Mouse (Mus musculus) adrenal gland, adult 2 months (tissue): ENCODE measurements around the gene Chst11. TPM values are rescaled to one million over a fixed set of nuclear protein-coding genes. Genes with fewer than 3 reads are reported as not detected.
A peak's percentile ranks its signal among the peaks of the same experiment; 100 is the strongest.

Source experiments
- DNase-seq: peaks from one replicate; pipeline ENCODE4 v3.0.0; 2021
- polyA plus RNA-seq: library from polyadenylated mRNA; depleted of rRNA; stranded (reverse); fragments of >200 nt; gene quantifications from 2 replicates; pipeline ENCODE4 v1.2.3, GENCODE M21; 2012
- total RNA-seq, 2 experiments: library from RNA; stranded (reverse); gene quantifications; 2 replicates each; pipeline ENCODE4 v1.2.3; 2021

Chst11 gene
- total and polyA plus RNA-seq, 3 experiments = 35.2 to 70.3 (median 40.3) TPM

DNA sequence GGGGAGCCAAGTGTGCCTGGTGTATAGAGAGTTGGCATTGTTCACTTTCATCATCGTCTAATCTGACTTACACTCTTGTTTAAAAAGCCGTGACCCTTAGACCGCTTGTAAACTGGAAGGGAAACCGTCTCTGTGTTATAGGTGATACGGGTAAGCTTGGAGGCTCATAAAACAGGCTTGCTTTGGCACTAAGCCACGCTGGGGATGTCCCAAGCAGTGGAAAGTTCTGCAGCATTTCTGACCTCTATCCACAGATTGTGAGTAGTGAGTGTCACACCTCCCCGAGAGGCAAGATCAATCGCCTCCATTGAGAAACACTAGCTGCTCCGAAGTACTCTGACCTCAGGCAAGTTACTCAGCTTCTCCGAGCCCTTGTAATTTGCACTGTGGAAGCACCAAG is 47.3 kb downstream of the Chst11 start:
- peak; percentile 68 for DNase-seq

DNA sequence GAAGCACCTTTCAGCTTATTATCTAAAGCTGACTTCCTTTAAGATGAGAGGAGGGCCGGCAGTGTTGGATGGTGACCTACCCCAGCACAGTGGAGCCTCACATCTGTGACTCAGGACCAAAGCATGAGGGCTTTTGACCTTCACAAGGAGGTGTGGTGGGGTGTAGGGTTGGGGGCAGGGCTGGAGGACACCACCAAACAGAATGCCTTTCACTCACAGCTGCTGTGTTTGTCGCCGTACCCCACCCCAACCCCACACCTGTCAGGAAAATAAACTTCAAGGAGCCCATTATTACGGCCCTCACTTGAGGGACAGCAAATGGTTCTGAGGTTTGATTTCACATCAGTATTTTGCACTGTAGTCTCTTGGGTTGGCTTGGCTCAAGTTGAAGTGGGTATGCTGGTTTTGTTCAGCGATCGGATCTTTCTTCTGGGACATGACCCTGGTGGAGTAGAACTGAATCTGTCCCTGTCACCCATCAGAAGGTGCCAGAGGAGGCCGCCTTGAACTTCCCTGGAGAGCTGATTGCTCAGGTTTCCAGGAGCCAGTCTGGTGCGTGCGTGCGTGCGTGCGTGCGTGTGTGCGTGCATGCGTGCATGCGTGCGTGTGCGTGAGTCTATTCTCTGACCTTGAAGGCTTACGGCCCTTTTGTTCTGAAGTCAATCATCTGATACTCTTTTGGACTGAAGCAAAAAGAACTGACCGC is 51.2 kb downstream of the Chst11 start:
- peak; percentile 80 for DNase-seq

DNA sequence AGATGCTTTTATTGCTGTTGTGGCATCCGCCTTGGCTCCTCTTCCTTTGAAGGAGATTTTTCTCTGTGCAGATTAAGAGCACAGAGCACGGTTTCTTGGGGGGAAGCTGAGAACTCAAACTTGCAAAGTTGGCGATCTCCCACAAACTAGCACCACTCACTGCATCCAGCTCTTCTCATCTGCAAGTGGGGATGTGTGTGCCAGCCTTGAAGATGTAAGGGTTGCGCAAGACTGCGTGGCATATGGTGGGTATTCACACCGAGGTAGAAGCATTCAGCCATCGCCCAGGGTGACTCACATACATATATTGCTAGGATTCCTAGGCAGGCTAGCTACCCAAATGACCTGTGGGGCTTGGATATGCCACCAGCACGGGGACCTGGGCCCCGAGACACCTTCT is 52.9 kb downstream of the Chst11 start:
- no peak for DNase-seq

DNA sequence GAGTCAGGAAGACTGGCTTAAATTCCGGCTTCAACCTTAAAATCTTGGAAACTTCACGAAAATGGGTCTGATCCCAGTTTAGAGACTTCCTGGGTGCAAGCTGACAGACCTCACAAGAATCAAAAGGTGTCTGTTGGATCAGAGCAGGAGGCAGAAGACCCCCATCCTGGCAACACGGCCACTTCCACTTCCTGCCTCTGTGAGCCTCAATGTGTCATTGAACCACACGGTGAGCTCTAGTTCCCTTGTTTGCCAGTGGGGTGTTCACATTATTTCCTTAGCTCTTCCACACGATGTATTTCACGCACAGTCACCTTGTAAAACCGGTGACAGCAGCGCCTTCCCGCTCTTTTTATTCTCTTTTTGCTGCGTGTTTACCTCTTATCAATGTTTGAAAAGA is 54.1 kb downstream of the Chst11 start:
- no peak for DNase-seq

DNA sequence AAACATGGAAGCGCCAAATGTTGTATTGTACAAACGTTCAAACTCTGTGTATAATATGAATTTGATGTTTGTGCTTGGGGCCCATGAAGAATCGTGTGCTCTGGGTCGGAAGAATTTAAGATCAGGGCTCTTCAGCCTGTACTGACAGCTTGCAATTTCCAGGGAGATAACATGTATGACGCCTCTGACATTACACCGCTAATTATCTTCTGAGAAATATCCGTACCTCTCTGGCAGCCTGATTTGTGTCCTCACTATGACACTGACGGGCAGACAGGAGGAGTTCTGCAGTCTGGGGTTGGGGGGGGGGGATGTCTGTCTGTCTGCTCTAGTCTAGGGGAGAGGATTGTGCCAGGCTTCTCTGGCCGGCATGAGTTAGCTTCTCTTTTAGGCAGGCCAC is 56.6 kb downstream of the Chst11 start:
- DNase-seq = no peak

DNA sequence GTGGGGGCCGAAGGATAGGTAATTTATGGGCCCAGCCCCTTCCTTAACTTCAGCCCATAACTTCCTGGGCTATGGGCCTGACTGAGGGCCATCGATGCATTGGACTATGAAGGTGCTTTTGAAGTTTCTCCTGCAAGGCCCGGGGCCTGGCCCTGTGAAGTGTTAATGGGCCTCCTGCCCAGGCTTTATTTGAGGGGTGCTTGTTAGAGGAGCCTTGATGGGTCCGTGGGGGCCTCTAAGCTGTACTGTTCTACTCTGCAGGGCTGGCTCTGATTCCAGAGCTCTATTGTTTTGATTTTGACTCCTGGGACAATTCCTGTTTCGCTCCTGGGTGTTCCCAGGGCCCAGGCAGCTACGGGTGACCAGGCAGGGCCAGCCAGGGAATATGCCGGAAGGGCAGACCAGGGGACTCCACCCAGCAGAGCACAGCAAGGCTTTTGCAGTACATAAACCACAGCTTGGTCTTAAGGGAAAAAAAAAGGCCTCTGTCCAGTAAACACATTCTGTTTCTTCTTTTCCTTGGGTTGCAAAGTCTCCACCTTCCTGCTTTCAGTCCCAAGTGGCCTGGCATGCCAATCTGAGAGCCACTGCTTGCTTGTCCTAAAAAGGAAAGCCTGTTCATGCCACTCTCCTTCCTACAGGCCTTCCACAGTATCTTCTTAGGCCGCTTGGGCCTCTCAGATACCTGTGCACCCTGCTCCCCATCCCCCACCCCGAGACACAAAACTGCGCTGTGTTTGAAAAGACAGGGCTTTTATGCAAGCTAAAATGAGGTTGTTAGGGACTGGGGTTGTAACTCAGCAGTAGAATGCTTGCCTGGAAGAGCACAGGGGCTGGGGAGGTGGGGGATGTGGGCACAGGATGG is 57.5 kb downstream of the Chst11 start:
- DNase-seq = peak; percentile 63

DNA sequence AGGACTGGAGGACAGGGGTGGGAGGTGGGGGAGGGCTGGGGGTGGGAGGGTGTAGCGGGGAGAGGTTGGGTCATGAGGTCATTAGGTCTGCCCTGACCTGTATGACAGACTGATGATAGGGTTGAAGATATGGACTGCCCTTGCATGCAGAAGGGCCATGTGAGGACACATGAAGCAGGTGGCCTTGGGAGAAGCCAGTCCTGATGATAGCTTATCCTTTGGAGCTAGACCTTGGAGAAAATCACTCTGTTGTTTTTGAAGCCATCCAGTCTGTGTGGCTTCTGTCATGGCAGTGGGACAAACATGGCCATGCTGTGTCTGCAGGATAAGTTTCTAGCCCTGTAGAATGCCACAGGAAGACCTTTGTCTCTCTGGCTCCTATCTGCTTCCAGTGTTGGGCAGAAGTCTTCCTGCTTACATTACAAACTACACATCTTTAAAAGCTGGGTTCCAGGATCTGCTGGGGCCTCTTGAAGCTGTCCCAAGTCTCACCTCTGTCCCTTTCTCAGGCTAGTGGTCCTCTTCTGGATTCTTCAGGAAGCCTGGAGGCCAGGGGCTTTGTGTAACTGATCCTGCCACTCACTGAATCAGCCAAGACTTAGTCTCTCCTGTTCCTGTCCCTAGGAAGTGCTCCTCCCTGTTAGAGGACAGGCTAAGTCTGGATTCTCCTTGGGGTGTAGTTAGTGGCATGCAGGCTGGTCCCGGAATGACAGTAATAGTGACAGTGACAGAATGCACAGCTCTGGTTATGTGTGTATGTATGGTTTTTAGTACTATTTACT is 58.4 kb downstream of the Chst11 start:
- DNase-seq = peak; percentile 51

DNA sequence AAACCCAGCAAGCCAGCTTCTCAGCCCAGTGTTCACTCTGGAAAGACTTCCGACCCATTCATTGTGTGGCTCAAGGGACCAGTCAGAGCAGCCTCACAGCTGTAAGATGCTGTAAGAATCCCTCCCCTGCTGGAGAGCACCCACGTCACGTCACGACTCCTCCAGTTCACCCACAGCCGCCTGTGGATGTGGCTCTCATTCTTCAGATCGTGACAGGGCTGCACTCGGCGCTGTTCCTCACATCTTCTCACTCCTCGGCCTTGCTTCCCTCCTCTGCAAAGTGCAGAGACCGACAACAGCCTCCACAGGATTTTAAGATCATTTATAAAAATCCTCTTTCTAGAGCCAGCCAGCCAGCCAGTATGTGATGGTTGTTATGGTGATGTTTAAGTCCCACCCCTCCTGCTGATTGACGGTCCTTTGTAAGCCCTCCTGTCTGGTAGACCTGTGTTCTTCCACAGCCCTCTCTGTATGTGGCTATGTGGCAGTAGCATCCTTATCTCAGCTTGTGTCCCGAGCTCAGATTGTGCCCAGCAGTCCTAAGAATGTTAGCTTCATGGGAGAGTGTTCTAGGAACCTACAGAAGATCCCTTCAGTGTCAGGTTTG is 64.0 kb downstream of the Chst11 start:
- no peak for DNase-seq

DNA sequence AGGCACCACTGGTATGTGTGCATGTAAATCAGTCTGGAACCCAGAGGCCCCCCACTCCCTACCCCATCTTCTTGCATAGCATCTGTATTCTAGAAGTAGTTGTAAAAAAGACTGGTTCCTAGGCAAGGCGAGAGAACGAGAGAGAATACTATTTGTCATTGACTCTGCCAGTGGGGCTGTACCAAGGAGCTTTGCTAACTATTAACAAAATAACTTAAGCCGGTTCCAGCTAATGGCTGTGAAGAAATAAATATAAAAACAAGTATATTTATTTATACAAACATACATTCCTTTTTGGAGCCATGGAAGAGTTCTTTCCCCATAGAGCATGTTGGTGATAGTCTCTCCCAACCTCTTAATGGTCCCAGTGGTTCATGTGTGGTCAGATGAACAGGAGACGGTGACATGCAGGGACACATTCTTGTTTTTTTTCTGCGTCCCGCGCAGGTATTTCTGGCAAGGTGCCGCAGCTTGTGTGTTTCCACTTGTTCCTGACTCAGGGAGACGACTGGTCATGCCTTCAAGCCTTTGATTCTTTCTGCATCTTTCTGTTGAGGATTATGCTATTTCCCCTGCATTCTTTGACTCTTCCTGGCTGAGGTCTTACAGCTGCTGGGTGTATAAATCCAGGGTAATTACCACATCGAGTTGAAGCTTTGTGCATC is 68.7 kb downstream of the Chst11 start:
- DNase-seq = no peak

DNA sequence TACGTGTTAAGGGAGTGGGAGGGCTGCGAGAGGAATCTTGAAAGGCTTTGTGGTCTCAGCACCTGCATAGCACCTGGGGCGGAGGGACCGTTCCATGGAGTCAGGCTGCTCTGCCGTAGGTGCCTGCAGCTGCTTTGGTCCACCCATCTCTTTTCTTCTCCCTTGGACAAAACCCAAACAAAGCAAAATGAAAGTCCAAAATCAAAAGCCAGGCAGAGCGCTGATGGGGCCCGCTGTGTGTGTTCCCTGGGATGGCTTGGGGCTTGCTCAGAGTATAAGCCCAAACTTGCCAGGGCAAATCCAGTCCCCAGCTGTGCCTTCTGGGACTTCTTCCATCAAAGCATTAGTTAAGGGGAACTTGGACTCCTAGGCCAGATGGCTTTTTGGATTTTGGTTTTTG is 71.0 kb downstream of the Chst11 start:
- no peak for DNase-seq

DNA sequence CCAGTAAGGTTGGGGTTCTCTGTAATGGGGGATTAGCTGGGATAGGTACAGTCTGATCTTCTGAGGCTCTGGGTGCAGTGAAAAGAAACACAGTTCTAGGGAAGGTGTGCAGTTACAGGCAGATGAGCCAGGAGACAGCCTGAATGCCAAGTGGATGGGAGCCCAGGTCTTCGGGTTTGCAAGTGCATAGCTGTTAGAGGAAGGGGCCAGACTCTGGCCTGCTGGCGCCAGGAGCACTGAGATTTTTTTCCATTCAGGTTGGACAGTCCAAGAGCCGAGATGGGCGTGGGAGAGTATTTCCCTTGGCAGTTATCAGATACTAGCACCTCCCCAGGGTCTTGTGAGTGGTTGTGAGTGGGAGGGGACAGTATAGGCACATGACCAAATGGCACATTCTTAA is 71.6 kb downstream of the Chst11 start:
- DNase-seq = no peak

DNA sequence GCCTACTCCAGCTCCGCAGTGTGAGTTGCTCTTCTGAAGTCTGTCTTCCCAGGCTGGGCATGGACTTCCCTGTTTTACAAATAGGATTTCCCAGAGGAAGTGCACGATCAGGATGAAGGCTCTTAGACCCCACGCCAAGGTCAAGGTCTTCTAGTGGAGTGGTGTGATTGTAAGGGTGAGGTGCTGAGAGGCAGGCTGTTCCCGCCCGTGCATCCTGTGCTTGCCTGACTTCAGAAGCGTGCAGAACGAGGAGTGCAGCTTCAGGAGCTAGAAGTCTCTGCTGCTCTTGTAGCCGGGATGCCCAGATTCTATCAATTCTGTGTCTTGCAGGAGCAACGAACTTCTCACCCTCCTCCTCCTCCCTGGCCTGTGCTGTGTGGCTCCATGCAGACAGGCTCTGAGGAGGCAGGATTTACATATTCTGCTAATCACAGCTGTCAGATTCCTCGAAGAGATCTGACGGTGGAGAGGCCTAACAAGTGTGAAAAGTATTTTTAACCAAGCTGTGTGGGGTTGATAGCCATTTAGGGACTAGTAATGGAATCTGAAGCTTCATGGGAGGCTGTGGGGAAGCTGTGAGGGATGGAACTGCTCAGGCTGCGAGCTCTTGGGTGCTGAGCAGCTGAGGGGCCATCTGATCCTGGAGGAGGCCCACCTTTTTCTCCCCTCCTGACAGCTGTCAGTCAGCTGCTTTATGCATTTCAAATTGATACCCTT is 74.9 kb downstream of the Chst11 start:
- DNase-seq = no peak

DNA sequence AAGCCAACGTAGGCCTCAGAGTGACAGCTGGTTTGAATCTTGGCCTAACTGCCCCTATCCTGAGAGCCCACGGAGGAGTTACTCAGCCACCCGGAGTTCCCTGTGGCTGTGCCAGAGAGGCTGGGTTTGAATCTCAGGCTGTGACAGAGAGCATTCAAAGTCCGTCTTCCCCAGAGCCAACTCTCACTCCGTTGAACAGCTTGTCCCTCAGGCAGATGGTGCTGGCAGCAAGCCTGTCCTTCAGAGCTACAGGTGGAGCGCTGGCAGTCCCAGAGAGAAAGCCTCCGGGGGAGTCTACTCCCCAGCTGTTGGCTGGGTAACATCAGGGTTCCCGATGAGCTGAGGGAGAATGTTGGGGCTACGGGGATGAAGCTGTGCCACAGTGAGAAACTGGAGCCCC is 77.0 kb downstream of the Chst11 start:
- no peak for DNase-seq

DNA sequence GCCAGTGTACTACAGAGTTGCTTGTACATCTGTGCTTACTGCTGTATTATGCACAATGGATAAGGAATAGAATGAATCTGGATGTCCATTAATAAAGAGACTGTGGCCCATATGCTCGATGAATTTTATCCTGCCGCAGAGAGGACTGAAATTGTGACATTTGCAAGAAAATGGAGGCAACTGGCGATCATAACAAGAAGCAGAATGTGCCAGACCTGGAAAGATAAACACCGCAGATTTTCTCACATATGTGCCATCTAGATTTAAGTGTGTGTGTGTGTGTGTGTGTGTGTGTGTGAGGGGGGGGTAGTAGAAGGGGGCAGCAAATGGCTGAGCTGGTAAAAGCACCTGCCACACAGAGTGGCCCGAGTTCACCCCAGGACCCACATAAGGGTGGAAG is 79.5 kb downstream of the Chst11 start:
- DNase-seq = no peak

DNA sequence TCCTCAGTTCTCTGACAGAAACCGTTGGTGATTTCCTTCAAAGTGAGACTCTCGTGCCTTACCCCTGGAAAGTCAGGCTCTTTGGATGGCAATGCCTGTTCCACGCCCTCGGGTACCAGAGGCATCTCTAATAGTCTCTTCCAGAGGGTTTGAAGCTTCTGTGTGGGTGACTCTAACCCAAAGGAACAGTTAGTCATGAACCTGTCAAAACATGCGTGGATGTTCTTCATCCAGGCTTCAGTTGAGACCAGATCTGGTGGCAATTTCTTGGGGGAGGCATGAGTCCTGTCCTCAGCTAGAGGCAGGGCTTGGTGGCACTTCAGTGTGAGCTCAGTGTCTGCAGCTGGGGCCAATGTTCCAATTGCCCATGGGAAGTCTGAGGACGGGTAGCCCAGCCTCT is 80.9 kb downstream of the Chst11 start:
- no peak for DNase-seq

DNA sequence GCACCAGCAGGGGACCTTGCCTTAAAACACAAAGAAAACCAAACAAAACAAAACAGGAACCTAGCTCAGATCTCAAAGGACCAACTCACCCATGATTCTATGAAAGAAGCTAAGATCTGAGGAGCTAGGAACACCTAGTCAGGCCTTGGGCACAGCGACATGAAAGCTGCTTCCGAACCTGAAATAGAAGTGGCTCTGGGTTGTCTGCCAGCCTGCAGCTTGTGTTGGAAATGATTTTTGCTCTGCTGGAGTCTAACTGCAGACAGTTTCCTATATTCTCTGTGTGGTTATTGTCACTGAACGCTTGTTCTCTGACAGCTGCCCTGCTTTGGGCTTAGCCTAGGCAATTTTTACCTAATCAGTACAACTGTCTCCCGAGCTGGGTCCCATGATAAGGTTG is 82.0 kb downstream of the Chst11 start:
- DNase-seq = no peak

DNA sequence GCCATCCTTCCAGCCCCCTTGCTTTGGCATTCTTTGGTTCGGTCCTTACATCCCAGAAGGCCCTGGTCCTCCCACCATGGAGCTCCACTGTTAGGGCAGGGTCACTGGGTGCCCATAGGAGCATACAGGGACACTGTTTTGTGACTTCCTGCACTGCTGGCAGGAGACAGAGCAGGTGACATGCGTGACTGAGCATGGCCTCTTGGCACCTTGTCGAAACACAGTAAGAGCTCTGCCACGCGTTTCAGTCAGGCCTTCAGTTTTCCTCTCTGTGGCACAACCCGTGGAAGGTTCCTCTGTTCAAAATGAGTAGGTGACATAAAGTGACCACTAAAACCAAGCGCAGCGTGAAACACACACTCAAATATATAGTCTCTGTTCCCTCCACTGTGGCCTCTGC is 83.2 kb downstream of the Chst11 start:
- no peak for DNase-seq

DNA sequence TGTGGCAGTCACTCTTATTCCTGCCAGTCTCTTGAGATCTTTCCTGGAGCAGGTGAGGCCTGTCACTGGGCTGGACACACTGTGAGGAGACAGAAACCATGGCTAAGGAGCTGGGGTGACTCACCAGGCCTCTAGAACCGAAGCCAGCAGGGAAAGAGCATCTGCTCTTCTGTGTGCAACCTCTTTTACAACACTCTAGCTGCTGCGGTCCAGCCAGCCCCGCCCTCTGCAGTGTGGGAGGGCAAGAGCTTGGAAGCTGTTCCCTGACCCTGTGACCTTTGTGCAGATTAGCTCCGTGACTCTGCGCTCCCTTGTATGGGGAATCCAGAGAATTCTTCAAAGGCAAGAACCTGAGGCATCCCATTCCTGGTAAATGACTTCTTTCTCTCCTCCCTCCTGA is 84.5 kb downstream of the Chst11 start:
- DNase-seq = peak; percentile 72

DNA sequence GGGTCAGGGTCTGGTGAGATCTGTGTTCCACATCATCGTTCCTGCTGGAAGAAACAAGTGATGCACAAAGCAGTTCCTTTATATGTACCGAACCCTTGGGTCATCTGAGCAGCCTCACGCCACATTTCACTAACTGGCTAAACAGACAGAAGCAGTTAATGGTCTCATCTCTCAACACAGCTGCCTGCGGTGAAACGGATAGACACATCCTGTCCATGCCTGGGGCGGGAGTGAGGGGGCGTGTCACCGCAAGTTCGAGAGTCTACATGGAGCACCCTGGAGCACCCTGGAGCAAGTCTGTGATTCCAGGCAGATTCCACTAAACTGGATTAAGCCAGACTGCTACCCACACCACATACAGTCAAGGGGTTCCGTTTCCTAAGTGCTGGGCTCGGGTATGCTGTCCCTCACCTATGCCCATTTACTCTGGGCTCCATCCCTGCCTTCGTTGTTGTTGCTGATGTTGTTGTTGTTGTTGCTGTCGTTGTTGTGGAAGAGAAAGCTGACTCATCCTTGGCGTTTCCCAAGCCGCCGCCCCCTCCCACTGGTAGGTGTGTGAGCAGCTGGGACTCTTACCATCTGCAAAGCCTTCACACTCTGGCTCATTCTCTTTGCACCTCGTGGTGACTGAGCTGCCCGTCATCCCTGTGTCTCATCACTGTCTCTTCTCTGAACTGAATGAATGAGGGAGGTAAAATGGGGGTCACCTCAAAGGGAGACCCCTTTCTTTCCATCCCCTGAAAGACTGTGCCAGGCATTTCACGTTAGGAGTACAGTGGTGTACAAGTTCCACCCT is 86.7 kb downstream of the Chst11 start:
- DNase-seq = no peak

DNA sequence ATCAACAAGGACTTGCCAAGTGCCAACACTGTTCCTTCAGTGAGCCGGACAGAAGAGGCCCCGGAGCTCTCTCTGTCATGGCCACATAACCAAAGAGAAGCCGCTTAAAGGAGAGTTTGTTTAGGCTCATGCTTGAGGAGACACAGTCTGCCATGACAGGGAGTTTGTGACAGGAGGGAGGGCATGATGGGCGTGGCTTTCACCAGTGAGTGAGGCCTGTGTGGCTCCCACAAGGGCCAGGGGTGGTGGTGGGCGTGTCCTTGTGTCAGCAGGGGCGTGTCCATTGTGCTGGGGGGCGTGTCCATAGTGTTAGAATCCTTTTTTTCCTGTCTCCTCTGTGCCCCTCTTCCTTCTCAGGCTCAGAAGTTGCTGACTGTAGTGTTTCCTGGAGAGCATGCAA is 87.8 kb downstream of the Chst11 start:
- DNase-seq = no peak
